Comparison of ENCODE assay signal across 9 mouse cellular contexts in genomic region chr7:84132704-84133103, GRCm38 (mm10). TPM values are rescaled to one million over a fixed set of nuclear protein-coding genes. Genes with fewer than 3 reads are reported as not detected.
A peak's percentile ranks its signal among the peaks of the same experiment; 100 is the strongest.
DNase-seq lines count a peak whose midpoint lies in the region.
"Had no signal": no experiment of that assay in that cellular context is flagged by ENCODE, and none has a peak within 500 bp of the region (broad histone marks: within the 10 kb centered on the region; RNA-seq: fewer than 3 reads in every experiment).

No protein-coding gene starts in this region.

- intact Hi-C loops in left cerebral cortex, postnatal 4 days (cut with DNase I), result no loop called here

- DNase-seq in left cerebral cortex, postnatal 4 days, result peak; percentile 17
- DNase-seq in left cerebral cortex, adult 8-10 months (ENCODE audit: low spot score in 2 of 2), result no peak
- peak; percentile 62 for DNase-seq in adrenal gland, postnatal 14 days
- peak; percentile 90 for DNase-seq in kidney, postnatal 14 days
- peak; percentile 85 for DNase-seq in lung, postnatal 36 days
- DNase-seq in thymus, postnatal 0 days (ENCODE audit: low spot score), result no peak
- no peak for DNase-seq in cerebellum, adult 11-12 months
- DNase-seq: cerebellum, adult 2 months had no signal

RNA-seq across cellular contexts. Expression of gene Abhd17c, which starts 19.0 kb away (rescaled TPM):
- 100 to 1,000 TPM; 108 to 112 TPM for total RNA-seq in left cerebral cortex, postnatal 4 days (2021)
- 10 to 100 TPM; 31.1 to 34.7 (median 32.1) TPM for total RNA-seq in left cerebral cortex, adult 8-10 months (2022)
- 33.3 and 44.3 TPM in 2 replicates for total RNA-seq in adrenal gland, postnatal 14 days (2021)
- polyA plus RNA-seq in thymus, postnatal 0 days (2015; fragmentation: Nextera tagmentation; extraction: Ambion mirVana), result 38.6 and 46.5 TPM in 2 replicates

RNA-seq across cellular contexts. Expression of gene Cemip, which starts 46.4 kb away (rescaled TPM):
- total RNA-seq in left cerebral cortex, postnatal 4 days (2021), result 10 to 100 TPM; 10.1 to 11.8 TPM
- total RNA-seq in left cerebral cortex, adult 8-10 months (2022), result 10 to 100 TPM; 10.5 to 12.3 (median 11.4) TPM
- total RNA-seq in adrenal gland, postnatal 14 days (2021), result 2.3 and 2.5 TPM in 2 replicates
- polyA plus RNA-seq in thymus, postnatal 0 days (2015; fragmentation: Nextera tagmentation; extraction: Ambion mirVana), result 0.03 TPM in 1 of 2 replicates, not detected in the other
- total RNA-seq: granulocyte monocyte progenitor cell, adult 5-6 weeks had no signal

Comparison
In these comparisons a context has a peak if more than half of its experiments do, and no peak if none do; other contexts are left out.
1. DNase-seq: peak in left cerebral cortex, postnatal 4 days (single experiment), adrenal gland, postnatal 14 days (single experiment), kidney, postnatal 14 days (single experiment) and lung, postnatal 36 days (single experiment); none in left cerebral cortex, adult 8-10 months (0 of 2), thymus, postnatal 0 days (single experiment) and cerebellum, adult 11-12 months (single experiment).